Mouse (Mus musculus) G1E (cell line): ENCODE results near the gene Olfr150.

Experiments used
- CTCF ChIP-seq: IDR thresholded peaks from 2 replicates; pipeline ENCODE4 v1.5.1; 2012; ENCODE audit warnings: low read depth, low read length, inconsistent platforms, mixed read lengths
- GATA1 ChIP-seq: IDR thresholded peaks from 2 replicates; pipeline ENCODE4 v1.6.1; 2012; ENCODE audit warnings: borderline replicate concordance, low read length, inconsistent platforms, mixed read lengths
- GATA2 ChIP-seq: IDR thresholded peaks from 2 replicates; pipeline ENCODE4 v1.6.1; 2012; ENCODE audit warnings: low read depth, low read length, inconsistent platforms, borderline replicate concordance
- POLR2AphosphoS5 ChIP-seq: IDR thresholded peaks from 2 replicates; pipeline ENCODE4 v1.6.1; 2012; ENCODE audit warnings: low read depth, low read length, inconsistent platforms; ENCODE audit not compliant: insufficient replicate concordance
- TAL1 ChIP-seq: conservative IDR thresholded peaks from 2 replicates; pipeline ENCODE4 v1.6.1; 2012; ENCODE audit warnings: low read depth, low read length, inconsistent platforms, mixed read lengths

DNA sequence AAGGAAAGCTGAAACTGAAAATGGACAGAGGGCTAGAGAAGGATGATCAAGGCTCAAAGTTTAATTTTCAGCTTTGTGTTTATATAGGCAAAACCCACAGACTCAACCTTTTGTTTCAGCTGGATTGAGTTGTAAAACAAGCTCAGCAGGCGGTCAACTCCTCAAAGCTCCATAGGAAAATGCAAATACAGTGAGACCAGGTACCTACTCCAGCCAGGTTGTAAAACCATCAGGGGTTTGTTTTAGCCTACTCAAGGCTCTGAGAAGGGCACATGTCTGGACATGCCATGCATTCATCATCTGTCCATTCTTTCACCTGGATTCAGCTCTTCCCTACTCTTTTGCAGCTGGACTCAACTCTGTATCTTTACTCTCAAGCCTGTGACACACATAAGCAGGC, 10.0 kb downstream of the Olfr150 start:
- TF ChIP-seq CTCF (no peak), POLR2AphosphoS5 (no peak), GATA2 (no peak), TAL1 (no peak), GATA1 (no peak)
